Mouse (Mus musculus) adrenal gland, postnatal 36 days (tissue): ENCODE measurements at regions not wholly inside any gene's neighbourhood (a gene's known extent, or its start where the extent isn't known, plus 50 kb on each side); places are given as distances from the start of the nearest gene placed in this dataset.
A peak's percentile ranks its signal among the peaks of the same experiment; 100 is the strongest.

Experiments
- DNase-seq, 2 experiments: peaks; one replicate each; pipeline ENCODE4 v3.0.0; 2021; ENCODE audit warnings: mixed read lengths in 1 of 2

DNA sequence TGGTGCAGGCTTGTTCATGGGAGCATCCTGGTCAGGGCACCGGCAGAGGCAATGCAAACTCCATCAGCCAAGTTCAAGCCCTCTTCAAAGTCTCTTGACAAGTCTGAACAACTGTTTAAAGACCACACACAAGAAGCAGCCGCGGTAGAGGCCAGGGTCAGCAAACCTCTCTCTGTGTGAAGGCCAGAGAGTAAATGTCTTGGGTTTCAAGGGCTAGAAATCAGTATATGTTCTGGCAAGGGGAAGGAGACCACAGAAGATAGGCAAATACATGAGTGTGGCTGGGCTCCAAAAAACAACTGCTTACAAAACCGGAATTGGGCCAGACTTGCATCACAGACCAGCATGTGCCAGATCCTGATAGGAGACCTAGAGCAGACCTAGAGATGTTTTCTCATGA is 203.0 kb downstream of the Sptssa start:
- DNase-seq, result peak; percentile 50 to 57

DNA sequence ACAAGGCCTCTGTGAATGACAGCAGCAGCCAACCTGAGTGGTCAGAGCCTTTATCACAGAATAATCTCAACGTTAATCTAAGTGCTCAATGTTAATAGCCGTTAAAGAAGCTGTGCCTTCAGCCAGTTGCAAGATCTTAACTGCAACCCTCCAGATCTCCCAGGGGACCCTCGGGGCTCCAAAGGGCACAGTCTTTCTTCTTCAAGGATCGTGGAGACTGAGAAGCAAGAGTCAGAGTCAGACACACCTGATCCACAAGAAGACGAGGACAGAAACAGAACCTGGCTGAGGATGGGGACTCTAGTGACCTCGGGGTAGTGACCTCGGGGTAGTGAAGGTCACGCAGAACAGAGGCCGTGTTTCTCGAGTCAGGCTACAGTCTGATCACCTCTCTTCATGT is 206.0 kb downstream of the Sptssa start:
- DNase-seq, result peak in 1 of 2 experiments; percentile 14

DNA sequence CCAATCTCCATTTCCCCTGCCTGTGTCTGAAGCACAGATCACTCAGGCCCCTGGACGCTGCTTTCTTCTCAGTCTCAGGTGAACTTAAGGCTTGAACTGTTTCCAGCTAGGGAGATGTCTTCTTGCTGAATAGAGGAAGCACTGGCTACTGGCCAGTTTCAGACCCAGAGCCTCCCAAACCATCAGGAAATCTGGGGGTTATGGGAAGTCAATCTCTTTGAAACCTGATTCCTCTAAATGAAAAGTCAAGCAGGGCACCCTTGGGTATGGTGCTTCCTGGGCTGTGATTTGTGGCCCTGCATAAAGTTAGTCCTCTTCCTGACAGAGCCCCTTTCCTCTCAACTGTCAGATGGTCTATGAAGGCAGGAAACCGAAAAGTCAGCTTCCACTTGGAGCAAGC is 208.2 kb downstream of the Sptssa start:
- peak in 1 of 2 experiments; percentile 40 for DNase-seq

DNA sequence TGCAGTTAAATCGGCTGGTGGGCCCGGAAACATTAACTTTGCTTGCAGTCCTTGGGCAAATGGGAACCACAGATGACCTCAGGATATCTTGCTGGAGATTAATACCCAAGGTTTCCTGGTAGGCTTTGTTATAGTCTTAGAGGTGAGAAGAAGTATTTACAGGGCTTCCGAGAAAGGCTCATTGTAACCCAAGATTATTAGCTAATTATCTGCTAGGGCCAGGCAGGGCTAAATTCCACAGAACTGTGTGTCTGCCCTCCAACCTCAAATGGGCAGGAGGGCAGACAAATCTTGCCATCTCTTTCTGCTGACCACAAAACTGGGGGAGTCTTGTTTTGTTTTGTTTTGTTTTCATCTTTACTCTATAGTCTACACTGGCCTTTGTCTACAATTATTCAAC is 209.0 kb downstream of the Sptssa start:
- no peak for DNase-seq

DNA sequence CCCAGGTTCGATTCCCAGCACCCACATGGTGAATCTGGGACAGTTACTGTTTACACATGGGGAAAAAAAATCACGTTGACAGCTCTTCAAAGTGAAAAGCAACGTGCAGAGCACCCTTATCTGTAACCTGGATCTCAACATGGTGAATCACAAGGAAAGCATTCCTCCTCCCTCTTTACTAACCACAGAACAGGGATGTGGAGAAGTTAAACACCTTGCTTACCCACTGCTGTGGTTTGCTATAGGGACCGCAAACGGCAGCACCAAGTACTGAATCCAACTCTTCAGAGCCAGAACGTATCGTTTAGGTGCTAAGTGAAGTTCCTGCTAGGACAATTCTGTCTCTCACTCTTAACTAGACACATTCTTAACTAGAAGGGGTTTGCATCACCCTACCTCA is 210.0 kb downstream of the Sptssa start:
- DNase-seq, result no peak

DNA sequence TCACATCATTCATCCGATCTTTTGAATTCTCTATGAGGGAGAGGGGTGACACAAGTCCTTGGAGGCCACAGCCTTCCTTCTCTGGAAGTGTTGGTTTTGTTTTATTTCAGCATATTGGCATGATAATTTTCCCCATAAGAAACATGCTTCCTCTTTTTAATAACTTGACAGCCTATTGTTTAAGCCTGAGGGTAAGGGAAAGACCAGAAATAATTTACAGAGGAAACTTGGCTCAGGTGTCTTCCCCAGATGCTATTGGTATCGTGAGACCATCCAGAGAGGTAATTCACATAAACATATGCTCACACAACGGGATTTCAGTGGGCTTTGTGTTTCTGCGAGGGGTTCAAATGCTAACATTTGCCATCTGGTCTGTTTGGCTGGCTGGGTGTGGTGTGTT is 212.0 kb downstream of the Sptssa start:
- DNase-seq, result no peak

DNA sequence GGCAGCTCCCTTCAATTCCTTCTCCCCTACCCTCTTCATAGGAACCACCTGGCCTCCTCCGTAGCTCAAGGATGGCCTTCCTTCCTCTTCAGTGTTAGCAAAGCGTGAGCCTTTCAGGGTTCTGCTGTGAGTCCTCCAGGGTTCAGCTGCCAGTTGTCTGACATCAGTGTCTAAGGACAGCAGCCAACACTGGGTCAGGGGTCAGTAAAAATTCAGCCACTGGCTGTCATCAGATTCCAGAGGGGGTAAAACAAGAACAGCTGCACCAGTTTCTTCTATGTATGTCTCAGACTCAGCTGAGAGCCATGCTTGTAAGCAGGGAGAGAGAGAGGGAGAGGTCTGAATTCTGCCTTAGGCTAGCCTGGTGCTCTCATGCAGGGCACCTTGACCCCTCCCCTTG is 213.1 kb downstream of the Sptssa start:
- DNase-seq, result peak; percentile 22 to 57

DNA sequence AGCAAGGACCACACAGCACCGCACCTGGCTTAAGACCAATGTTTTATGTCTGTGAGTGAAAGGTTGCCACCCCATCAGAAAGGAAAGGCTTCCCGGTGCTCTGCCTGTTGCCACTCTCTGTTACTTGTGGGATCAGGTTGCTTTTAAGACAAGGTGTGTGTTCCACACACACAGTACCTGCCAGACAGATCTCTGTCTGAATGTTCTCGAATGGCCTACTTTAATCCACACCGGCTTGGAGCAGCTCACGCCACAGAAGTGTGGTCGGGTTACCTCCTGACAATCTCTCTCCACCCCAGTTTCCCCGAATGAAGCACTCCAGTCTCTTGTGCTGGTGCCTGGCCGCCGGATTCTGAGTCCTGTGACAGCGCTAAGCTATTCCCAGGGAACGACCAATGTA is 214.0 kb downstream of the Sptssa start:
- DNase-seq, result no peak

DNA sequence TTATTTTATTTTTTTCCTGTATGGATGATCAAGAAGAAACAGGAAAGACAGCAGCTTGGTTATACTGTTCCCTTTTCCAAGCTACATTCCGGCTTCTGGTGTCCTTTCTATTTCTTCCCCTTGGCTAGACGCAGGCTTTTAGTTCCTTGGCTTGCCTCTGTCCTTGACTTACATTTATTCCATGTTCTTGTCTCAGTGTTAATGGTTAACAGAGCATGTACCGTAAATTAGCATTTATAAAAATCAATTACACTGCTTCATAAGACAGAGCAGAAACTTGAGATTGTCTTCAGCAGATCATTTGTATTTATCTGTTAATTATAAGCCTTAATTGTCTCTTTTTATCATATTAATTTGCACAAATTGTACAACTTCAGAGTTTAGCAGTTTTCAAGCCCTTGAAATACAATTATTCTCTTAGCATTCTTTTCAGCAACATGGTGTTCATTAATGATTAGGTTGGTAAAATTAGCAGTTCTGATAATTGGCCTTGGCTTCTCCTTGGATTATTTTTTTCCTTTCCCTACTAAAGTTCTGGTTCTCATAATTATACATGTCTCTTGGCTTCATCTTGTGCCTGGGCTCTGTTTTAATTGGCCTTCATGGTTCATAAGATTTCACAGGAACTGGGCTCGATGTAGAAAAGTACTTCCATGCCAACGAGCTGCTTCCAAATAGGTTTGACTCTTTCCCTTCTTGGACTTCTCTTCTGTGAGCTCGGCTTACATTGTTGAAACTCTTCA is 215.4 kb downstream of the Sptssa start:
- DNase-seq, result no peak

DNA sequence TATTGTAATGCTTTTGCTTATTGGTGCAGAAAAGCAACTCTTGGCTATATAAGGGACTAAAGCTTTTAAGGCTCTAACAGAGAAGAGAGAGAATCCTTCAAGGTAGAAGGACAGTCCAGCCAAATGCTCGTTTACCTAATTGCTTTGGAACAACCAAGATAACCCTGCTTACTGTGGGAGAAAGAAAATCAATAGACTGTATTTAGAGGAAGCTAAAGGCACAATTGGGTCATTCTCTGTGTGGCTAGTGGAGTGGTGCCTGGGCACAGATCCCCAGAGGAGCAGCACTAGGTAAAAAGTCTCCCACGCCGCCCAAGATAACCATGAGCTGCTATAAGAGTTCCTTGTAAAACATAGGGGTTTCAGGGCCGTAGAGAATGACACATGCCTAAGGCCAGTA is 217.6 kb downstream of the Sptssa start:
- DNase-seq, result peak in 1 of 2 experiments; percentile 7

DNA sequence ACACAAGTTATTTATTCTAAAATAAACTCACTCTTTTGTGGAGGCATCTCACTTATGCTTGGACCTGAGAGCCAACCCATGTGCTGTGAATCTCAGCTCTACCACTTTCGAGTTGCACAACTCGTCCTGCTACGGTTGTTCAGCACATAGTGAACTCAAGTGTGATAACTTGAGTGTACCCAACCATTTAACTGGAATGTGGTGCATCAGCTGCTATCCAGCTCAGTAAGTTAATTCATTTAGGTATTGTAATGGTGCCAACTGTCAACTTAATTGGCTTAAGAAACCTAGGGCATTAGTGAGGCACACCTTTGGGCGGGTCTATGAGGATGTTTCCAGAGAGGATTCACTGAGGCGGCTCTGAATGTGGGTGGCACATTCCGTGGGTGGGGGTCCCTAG is 221.6 kb upstream of the Egln3 start:
- no peak for DNase-seq

DNA sequence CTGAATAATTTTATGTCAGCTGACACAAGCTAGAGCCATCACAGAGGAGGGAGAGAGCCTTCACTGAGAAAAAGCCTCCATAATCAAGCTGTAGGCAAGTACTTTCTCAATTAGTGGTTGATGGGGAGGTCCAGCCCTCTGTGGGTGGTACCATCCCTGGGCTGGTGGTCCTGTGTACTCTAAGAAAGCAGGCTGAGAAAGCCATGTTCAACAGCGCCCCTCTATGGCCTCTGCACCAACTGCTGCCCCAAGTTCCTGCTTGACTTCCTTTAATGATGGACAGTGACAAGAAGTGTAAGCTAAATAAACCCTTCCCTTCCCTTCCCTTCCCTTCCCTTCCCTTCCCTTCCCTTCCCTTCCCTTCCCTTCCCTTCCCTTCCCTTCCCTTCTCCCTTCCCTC is 211.2 kb upstream of the Egln3 start:
- no peak for DNase-seq

DNA sequence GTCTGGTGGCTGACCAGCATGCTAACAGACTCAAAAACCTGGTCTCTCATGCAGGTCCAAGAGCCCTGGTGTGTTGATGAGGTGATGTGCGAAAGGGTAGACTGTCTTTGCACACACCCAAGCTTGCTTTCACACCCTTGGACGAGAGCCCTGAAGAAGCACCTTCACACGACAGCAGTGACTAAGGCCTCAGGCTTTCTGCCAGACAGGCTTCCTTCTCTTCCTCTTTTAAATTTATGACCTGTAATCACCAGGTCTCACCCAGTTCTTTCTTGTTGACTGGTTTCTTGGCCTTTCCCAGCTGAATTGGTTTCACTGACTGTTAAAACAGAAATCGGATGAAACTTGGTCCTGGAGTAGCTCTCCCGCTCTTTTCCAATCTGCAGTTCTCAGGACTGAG is 210.5 kb upstream of the Egln3 start:
- DNase-seq, result peak; percentile 18 to 46

DNA sequence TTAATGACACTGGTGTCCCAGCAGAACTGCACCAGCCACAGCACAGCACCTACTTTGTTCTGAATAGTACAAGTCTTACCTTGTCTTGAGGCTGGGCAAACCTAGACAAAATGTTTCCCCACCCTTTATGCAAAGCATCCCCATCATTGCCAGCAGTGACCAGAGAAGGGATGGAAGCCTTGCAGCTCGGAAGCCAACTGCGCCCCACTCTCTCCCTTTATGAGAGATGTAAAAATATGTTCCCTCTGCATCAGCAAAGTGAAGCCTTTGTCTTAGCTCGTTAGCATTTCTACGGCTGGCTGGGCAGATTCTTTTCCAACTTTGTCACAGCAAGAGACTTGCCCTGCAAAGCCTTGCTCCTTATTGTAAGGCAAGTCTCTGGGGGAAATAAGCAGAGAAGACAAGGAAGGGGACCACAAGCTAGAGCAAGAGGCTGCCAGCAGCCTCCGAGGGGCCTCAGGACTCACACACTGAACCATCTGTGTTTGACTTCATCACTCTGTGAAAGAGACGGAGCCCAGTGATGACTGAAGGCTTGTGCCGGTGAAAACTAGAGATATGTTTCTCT is 206.5 kb upstream of the Egln3 start:
- no peak for DNase-seq

DNA sequence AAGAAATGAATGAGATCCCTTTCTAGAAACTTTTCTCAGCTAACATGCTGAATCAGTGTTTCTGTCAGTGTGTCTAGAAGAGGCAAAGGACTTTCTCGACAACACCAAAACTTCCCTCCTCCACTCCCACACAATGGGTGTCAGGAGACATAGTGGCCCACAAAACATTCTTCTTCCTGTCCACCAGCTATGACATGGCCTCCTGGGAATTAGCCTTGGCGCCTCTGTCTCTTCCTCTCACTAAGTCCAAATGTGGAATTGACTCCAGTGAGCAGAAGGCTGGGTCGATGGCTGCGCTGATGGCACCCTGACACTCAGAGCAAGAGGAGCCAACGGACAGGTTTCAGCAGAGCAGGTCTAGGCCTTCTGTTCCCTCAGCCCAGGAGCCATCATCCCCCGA is 205.2 kb upstream of the Egln3 start:
- DNase-seq, result peak in 1 of 2 experiments; percentile 29

DNA sequence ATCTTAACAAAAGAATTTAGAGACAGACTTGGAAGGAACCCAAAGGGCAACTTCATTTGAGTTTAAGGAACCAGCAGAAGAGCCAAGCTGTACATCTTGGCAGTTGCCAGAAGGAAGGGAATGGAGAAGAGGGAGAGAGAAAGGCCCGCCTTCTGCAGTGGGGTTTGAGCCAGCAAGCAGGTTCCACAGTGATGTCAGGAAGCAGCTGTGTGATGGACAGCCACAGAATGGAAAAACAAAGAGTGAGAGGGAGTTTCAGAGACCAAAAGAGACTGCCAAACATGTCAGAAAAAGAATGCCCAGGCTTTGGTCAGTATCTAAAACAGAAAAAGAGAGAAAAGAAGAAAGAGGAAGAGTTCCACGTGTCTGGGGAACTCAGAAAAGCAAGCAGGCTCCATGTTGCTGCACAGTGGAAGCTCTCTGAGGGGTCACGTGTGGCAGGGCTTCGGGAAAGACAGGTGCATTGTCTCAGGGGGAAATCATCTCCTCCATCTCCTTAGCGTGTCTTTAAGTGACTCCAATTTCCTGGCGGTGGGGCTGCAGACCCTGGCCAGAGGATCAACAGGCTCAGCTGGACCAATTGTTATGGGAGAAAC is 203.7 kb upstream of the Egln3 start:
- no peak for DNase-seq

DNA sequence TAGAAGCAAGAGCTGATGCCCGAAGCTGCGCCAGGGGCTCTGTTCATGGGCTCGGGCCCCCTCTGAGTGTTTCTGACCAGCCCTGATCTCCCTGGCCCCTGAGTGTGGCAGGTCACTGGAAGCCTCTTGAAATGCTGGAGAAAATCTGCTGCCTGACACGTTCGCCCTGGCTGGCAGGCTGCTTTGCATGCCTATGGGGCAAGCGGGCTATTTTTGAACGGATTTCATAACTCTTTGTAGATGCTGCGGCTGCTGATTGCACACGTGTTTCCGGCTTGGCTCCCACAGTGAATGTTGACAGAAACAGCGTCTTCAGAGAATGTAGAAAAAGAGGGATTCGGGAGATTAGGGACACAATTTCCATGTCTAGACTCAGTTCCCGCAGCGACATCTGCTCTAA is 201.4 kb upstream of the Egln3 start:
- DNase-seq, result peak; percentile 22 to 44

DNA sequence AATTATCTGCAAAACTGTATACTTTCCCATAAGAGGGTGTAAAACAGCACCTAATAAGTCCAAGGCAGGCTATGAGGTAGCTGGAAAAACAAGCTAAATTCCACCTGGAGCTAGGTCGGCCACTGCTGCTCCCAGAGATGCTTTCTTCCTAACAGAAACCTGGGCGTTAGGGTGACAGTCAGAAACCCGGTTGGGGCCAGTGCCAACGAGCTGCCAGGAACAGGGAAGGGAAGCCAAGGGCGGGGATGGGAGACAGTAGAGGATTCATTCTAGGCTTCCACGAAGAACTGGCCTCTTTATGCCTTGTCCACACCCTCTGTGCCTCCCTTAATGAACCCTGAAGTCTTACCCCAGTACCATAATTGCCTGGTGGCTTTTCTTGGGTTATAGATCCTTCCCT is 198.9 kb upstream of the Egln3 start:
- peak; percentile 8 to 13 for DNase-seq

DNA sequence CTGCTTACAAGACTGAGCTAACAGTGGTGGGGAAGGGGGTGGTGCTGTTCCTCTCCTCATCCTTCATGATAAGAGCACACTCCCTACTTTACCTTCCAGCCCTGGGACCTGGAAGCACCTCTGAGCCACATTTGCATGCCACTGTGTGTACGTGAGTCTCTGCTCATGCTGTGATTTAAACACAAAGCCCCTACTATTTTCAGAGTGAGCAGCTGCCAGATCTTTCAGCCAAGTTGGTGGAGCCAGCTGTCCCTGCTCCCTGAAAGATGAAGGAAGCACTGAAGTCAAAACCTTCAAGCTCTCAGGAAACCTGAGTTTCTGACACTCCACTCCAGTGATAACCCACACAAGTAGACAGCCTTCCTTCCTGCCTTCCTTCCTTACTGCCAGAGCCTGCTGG is 198.0 kb upstream of the Egln3 start:
- DNase-seq, result no peak

DNA sequence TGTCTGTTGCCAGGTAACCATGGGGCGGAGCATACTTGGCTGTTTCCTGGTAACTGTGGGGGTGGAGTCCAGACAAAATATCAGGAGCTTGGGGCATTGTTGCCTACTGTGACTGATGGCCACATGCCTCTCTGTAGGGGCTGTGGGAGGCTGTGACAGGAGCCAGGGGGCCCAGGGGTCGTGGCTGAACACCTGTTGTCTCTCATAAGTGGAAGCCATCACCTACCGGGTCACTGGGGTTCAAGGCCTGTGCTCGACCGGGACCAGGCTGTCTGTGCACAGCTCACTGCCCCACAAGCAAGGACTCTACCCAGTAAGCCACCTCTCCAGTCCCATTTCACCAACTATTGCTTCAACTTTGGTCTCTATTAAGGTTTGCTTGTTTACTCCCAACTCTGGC is 196.4 kb upstream of the Egln3 start:
- DNase-seq, result no peak

DNA sequence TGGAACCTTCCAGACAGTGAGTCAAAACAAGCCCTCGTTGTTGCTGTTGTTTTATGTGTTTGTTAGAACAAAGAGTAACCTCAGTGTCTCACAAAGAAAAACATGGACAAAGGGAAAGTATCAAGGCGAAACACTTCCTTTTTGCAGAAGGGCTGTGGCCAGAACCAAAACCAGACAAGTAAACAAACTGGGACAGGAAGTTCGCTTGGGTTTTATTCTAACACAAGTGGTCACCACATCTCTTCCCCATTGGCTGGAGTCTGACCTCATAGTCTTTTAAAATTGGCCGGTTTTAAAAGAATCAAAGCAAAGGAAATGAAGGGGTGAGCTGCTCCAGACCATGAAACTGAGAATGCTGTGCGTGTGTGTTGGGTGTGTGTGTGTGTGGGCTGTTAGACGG is 194.4 kb upstream of the Egln3 start:
- DNase-seq, result no peak

DNA sequence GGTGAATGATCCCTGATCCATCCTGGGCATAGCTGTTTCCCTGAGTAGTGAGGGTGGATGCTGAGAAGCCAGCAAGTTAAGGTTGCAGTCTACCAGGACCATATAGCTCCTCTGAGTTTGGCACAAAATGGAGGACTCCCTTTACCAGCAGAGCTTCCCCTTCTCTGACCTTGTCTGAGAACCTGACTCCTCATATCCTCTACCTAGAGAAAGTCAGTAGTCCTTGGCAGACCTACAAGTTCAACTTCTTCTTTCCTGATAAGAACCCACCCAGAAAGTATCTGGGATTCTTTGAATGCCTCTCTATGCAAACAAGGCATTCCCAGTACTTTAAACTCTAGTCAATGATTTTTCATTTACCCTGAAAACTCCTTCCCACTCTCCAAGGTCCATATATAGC is 193.3 kb upstream of the Egln3 start:
- no peak for DNase-seq

DNA sequence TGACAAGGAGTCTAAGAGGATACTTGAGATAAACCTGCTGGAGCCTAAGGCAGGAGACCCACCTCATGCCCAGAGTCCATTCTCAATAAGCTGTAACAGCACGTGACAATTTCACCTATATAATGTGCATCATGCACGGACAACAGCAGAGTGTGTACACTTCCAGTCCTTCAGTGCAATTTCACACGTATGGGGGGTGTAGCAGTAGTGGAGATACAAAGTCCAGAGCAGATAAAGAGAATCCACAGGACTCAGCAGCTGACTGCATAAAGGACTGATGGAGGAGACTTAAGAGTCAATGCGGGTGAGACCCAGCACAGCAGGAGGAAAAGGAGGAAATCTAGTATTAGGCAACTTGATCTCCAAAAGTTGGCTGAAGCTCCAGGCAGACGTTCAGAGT is 192.7 kb upstream of the Egln3 start:
- no peak for DNase-seq

DNA sequence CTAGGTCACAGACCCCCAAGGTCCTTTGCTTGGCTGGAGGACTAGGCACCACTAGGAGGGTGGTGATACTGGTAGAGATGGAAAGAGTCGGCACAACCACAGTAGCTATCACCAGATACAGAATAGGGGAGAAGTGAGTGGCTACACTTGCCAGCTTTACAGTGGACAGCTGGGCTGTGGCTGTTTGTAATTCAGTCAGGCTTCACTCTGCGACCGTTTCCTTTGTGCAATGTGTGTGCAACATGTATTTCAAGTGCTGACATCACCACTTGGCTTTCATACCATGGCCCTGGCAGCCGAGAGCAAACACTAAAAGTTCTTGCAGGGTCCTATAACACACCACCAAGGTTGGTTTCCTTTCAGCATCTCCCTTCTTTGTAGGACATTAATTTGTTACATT is 181.7 kb upstream of the Egln3 start:
- peak in 1 of 2 experiments; percentile 7 for DNase-seq
